11 mouse cellular contexts compared by ENCODE assay signal in genomic region chr15:37004858-37005257, GRCm38 (mm10). TPM values are rescaled to one million over a fixed set of nuclear protein-coding genes. Genes with fewer than 3 reads are reported as not detected.
DNase-seq lines count a peak whose midpoint lies in the region; ATAC-seq and TF ChIP-seq lines count a peak whose summit lies in the region.
"Had no signal": no experiment of that assay in that cellular context is flagged by ENCODE, and none has a peak within 500 bp of the region (broad histone marks: within the 10 kb centered on the region; RNA-seq: fewer than 3 reads in every experiment).

No protein-coding gene starts in this region.

- H3K36me3 ChIP-seq in heart, embryonic 10.5 days, result peaks cover 42% of the 10 kb centered on the region
- peaks cover 56% of the 10 kb centered on the region for H3K36me3 ChIP-seq in megakaryocyte, embryonic 14.5 days (replicated peaks; ENCODE audit: low read length)
- peaks cover 29% of the 10 kb centered on the region for H3K36me3 ChIP-seq in intestine, postnatal 0 days (ENCODE audit: control insufficient read depth, insufficient read depth)
- H3K36me3 ChIP-seq in stomach, embryonic 16.5 days (ENCODE audit: control insufficient read depth, insufficient read depth, low read length), result 0 out of 2 replicates have a peak, but pooled peaks cover 5% of the 10 kb centered on the region

- peak overlapping the region; percentile 94 for H3K4me3 ChIP-seq in heart, embryonic 10.5 days
- H3K4me3 ChIP-seq in megakaryocyte, embryonic 14.5 days (replicated peaks), result peak overlapping the region; percentile 51
- no peak overlapping the region for H3K4me3 ChIP-seq in intestine, postnatal 0 days (ENCODE audit: low read depth, low read length)
- H3K4me3 ChIP-seq in stomach, embryonic 16.5 days (replicated peaks; ENCODE audit: low read length), result peak overlapping the region; percentile 8; the same call in 1 of the 2 replicates

- no peak overlapping the region for H3K27ac ChIP-seq in heart, embryonic 10.5 days
- H3K27ac ChIP-seq in intestine, postnatal 0 days (ENCODE audit: low read depth, low read length), result no peak overlapping the region
- no peak overlapping the region for H3K27ac ChIP-seq in stomach, embryonic 16.5 days (ENCODE audit: low read length)
- H3K27ac ChIP-seq: embryonic facial prominence, embryonic 12.5 days had no signal

- no peak for TF ChIP-seq CTCF in intestine, postnatal 0 days (IDR thresholded peaks at IDR 0.05; ENCODE audit: low read depth)

- ATAC-seq in megakaryocyte, adult 5-6 weeks (ENCODE audit: poor library complexity, severe bottlenecking), result no peak
- no peak for ATAC-seq in intestine, postnatal 0 days
- no peak for ATAC-seq in stomach, embryonic 16.5 days (ENCODE audit: insufficient read depth, low FRiP score)

- peak overlapping the region; percentile 80 for H3K4me2 ChIP-seq in intestine, postnatal 0 days (replicated peaks; ENCODE audit: low read depth)
- no peak overlapping the region; the same call in 1 of the 2 replicates for H3K4me2 ChIP-seq in stomach, embryonic 16.5 days (ENCODE audit: low read depth, low read length)

- H3K9me3 ChIP-seq in heart, embryonic 10.5 days, result no peaks in the 10 kb centered on the region
- no peaks in the 10 kb centered on the region for H3K9me3 ChIP-seq in megakaryocyte, embryonic 14.5 days
- no peaks in the 10 kb centered on the region for H3K9me3 ChIP-seq in intestine, postnatal 0 days (ENCODE audit: control insufficient read depth)
- no peaks in the 10 kb centered on the region for H3K9me3 ChIP-seq in stomach, embryonic 16.5 days (replicated peaks; ENCODE audit: control insufficient read depth, low read length)
- H3K9me3 ChIP-seq: embryonic facial prominence, embryonic 12.5 days had no signal

- H3K9ac ChIP-seq in intestine, postnatal 0 days (ENCODE audit: low read depth, low read length), result no peak overlapping the region
- no peak overlapping the region for H3K9ac ChIP-seq in stomach, embryonic 16.5 days (ENCODE audit: low read length)
- H3K9ac ChIP-seq: embryonic facial prominence, embryonic 12.5 days had no signal

- 81% methylated on average over 5 of the region's 5 CpGs for WGBS in heart, embryonic 10.5 days
- WGBS in intestine, postnatal 0 days, result 73% methylated on average over 5 of the region's 5 CpGs
- 82% methylated on average over 5 of the region's 5 CpGs for WGBS in stomach, embryonic 16.5 days

- no peak for DNase-seq in heart, embryonic 10.5 days (ENCODE audit: low spot score)
- DNase-seq in heart, adult 9 months (ENCODE audit: low spot score in 2 of 2), result no peak
- no peak for DNase-seq in layer of hippocampus, postnatal 10 days (ENCODE audit: low spot score in 2 of 2)
- DNase-seq in ovary, adult 18-20 months (ENCODE audit: low spot score), result no peak
- DNase-seq: gastrocnemius, postnatal 14 days; lung, postnatal 4 days had no signal

- H3K4me1 ChIP-seq in heart, embryonic 10.5 days, result peaks cover 21% of the 10 kb centered on the region
- peaks cover 57% of the 10 kb centered on the region for H3K4me1 ChIP-seq in megakaryocyte, embryonic 14.5 days
- H3K4me1 ChIP-seq in intestine, postnatal 0 days (replicated peaks; ENCODE audit: control insufficient read depth, insufficient read depth, low read length), result no peaks in the 10 kb centered on the region
- peaks cover 21% of the 10 kb centered on the region for H3K4me1 ChIP-seq in stomach, embryonic 16.5 days (ENCODE audit: control insufficient read depth, insufficient read depth, low read length)

- H3K27me3 ChIP-seq in heart, embryonic 10.5 days (ENCODE audit: insufficient read depth, poor library complexity, severe bottlenecking), result no peaks in the 10 kb centered on the region
- no peaks in the 10 kb centered on the region for H3K27me3 ChIP-seq in megakaryocyte, embryonic 14.5 days (replicated peaks)
- no peaks in the 10 kb centered on the region for H3K27me3 ChIP-seq in intestine, postnatal 0 days (replicated peaks; ENCODE audit: control insufficient read depth, insufficient read depth, low read length)
- H3K27me3 ChIP-seq in stomach, embryonic 16.5 days (ENCODE audit: control insufficient read depth, insufficient read depth, low read length), result no peaks in the 10 kb centered on the region
- H3K27me3 ChIP-seq: embryonic facial prominence, embryonic 12.5 days had no signal

RNA-seq across cellular contexts. Expression of gene Zfp706, which starts 2.7 kb away (rescaled TPM):
- 456 and 495 TPM in 2 replicates for polyA plus RNA-seq in heart, embryonic 10.5 days (2016; fragmentation: Nextera tagmentation; extraction: Ambion mirVana)
- polyA plus RNA-seq in megakaryocyte, embryonic 14.5 days (2012; ENCODE audit: insufficient read depth, low replicate concordance), result 23.0 and 24.7 TPM in 2 replicates
- 291 and 313 TPM in 2 replicates for total RNA-seq in megakaryocyte, adult 5-6 weeks (2015)
- total RNA-seq in megakaryocyte, adult 5-6 weeks (2017), result 41.3 and 67.5 TPM in 2 replicates
- polyA plus RNA-seq in intestine, postnatal 0 days (2015; fragmentation: Nextera tagmentation; extraction: Ambion mirVana), result 609 and 618 TPM in 2 replicates
- 461 and 509 TPM in 2 replicates for polyA plus RNA-seq in stomach, embryonic 16.5 days (2015; fragmentation: Nextera tagmentation; extraction: Ambion mirVana)
- 100 to 1,000 TPM; 249 to 317 TPM for total RNA-seq in layer of hippocampus, postnatal 10 days (2021)

Comparison
In these comparisons a context has a peak if more than half of its experiments do, and no peak if none do; other contexts are left out.
1. RNA of gene Zfp706, which starts 2.7 kb away (polyA plus RNA-seq): 609 to 618 TPM in intestine, postnatal 0 days, 461 to 509 TPM in stomach, embryonic 16.5 days and 456 to 495 TPM in heart, embryonic 10.5 days; 23.0 to 24.7 TPM in megakaryocyte, embryonic 14.5 days; every median in the first group is over 10 times any median in the second.